Mouse (Mus musculus): ENCODE measurements around the gene Gm21616. TPM values are rescaled to one million over a fixed set of nuclear protein-coding genes. Genes with fewer than 3 reads are reported as not detected.
"Not testable (repeated sequence)": the region's sequence is repeated elsewhere in the genome, so short reads cannot be mapped to it uniquely, and the experiment has no call there.

Gm21616 gene
- not detected for total RNA-seq (2021)
- long read RNA-seq, experiment 1, result 0 reads
- long read RNA-seq, experiment 2, result 0 reads

GRCm38 (mm10) chrX:125435242-125435641 lies at the start of gene Gm21616:
Gene Gm21616 (plus strand): TSS chrX:125435542.
- not testable (repeated sequence) for DNase-seq (ENCODE audit: low spot score in 2 of 2)

Measured in left cerebral cortex, adult 18-20 months (tissue).